Mouse (Mus musculus) central nervous system, embryonic 14 days (tissue): ENCODE measurements around the gene Cacng7. TPM values are rescaled to one million over a fixed set of nuclear protein-coding genes. Genes with fewer than 3 reads are reported as not detected.

ENCODE experiments used
- polyA plus RNA-seq: library from polyadenylated mRNA; depleted of rRNA; stranded (reverse); fragments of >200 nt; gene quantifications from 2 replicates; pipeline ENCODE4 v1.2.3, GENCODE M21; 2012; rRNA removed

Gene Cacng7
- 137 and 141 TPM in 2 replicates for polyA plus RNA-seq

DNA sequence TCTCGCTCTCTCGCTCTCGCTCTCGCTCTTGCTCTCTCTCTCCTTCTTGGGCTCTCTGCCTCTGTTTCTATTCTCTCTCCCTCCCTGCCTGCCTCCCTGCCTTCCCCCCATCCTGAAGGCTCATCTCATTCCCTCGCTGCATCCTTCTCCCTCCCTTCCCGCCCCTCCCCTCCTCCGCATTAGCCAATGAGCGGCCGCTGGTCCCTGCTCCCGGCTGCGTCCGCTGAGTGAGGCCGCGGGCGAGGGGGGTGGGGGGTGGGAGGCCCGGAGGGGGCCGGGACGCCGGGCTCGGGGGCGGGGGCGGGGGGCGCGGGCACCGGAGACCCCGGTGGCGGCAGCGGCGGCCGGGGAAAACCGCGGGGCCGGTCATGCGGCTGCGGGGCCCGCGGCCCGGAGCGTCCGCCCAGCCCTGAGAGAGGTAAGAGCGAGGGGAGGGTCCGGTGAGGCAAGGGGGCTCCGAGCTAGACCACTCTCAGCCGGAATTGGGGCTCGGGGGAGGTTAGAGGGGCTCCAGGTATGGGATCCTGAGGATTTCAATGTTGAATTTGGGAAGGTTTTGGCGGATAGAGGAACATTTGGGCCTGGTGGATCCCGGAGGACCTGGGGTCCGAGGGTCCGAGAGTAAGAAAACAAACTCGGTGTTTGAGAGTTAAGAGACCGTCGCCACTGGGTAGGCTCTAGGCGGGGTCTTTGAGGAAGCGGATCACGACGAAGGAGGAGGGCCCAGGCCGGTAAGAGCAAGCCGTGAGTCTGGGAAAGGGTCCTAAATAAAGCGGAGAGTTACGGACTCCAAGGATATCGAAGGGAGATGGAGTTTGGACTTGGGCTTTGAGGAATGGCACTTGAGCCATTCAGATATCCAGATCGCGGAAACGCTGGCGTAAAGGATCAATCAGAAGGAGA is at the start of gene Cacng7:
Gene Cacng7 (plus strand): TSS at position 337 of the 903 bp plus-strand sequence.

DNA sequence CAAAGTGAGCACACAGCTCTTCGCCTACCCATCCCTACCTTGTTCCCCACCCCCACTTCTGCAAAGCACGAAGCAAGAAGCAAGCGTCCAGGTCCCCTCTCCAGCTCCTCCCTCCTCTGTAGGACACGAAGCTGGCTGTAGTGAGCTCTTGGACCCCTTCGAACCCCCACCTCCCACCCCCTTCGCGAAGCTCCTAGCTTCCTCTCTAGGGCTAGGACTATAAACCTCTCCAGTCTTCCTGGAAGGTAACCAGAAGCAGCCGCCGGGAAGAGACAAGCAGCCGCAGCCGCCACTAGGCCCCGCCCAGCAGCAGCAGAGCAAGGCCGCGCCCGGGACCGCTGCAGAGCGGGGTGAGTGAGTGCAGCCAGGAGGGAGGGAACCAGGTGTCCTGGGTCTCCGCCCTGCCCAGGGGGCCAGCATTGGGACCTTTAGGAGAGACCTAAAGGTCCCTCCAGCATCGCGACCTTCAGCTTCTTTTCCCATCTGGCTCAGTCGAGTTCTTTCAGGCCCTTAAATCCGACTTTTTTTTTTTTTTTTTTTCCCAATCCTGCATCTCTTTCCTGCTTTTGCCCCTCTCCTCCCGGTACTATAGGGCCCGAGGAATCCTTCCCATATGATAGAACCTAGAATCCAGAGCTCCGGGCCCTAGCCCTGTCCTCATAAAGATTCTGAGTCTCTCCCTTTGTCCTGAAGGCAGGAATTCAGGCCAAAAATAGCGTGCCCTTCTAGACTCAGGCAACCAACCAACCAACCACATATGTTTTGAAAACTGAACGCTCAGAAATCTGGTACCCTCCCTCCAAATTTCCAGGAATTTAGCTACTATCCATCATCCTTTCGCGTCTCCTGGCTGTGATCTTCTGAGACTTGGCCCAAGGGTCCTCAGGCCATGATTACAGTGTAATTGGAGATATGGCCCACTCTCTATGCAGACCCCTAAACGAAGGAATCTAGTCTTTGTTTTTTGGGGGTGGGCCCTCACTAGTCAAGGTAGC is 43.5 kb upstream of the Cacng7 start, which contains the start of the genes Myadm and Prkcg:
Gene Myadm (plus strand): TSS at position 105 of the 995 bp plus-strand sequence.
Gene Prkcg (plus strand): TSS at position 204 of the 995 bp plus-strand sequence.

DNA sequence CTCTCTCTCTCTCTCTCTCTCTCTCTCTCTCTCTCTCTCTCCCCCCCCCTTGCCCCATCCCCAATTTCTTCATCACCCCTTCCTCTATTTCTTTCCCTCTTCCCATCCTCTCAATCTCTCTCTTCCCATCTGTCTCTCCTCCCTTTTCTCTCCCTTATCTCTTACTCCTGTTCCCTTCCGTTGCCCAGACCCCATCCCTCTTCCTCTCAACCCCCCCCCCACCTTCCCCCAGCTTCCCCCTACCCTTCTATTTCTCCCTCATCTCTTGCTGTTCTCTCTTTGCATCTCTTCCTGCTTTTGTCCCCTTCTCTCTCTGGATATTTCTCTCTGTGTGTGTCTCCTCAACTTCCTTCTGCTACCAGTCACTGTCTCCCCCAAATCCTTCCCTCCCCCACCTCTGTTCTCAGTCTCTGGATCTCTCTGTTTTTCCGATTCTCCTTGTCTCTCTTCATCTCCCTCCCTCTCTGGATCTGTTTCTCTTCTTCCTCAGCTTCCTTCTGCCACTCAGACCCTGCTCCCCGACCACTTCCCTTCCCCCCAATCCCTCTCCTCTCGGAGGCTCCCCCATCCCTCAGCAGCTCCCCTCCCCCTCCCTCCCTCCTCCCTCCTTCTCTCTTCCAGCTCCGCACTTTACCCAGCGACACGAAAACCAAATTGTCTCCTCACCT is 57.8 kb downstream of the Cacng7 start, which contains the start of gene Cacng8:
Gene Cacng8 (plus strand): TSS at position 271 of the 668 bp plus-strand sequence.

Other genes with a start within 250 kb of the Cacng7 start
- 0.11 TPM in 1 of 2 replicates, not detected in the other for gene AU018091, start 163.8 kb upstream of the Cacng7 start, polyA plus RNA-seq
- 0.01 and 0.02 TPM in 2 replicates for gene Nlrp12, start 83.2 kb upstream of the Cacng7 start, polyA plus RNA-seq
- gene Myadm, start 43.9 kb upstream of the Cacng7 start, polyA plus RNA-seq, result 39.7 and 67.5 TPM in 2 replicates
- 3.1 and 3.6 TPM in 2 replicates for gene Prkcg, start 43.8 kb upstream of the Cacng7 start, polyA plus RNA-seq
- 17.7 and 17.9 TPM in 2 replicates for gene Cacng8, start 57.7 kb downstream of the Cacng7 start, polyA plus RNA-seq
- gene Cacng6, start 91.2 kb downstream of the Cacng7 start, polyA plus RNA-seq, result 0.04 and 1.8 TPM in 2 replicates
- 0.05 and 0.21 TPM in 2 replicates for gene Tarm1, start 169.7 kb downstream of the Cacng7 start, polyA plus RNA-seq